Mouse (Mus musculus) cerebellum, postnatal 25 days (tissue): ENCODE measurements at regions not wholly inside any gene's neighbourhood (a gene's known extent, or its start where the extent isn't known, plus 50 kb on each side); places are given as distances from the start of the nearest gene placed in this dataset.

Experiments
- DNase-seq, 2 experiments: peaks; one replicate each; pipeline ENCODE4 v3.0.0; 2021; ENCODE audit warnings: mixed read lengths in 2 of 2

GRCm38 (mm10) chr6:99936716-99937115 lies 210.5 kb upstream of the Prok2 start:
- no peak for DNase-seq

- DNase-seq = no peak
Observed at GRCm38 (mm10) chr6:99935373-99935772, 209.2 kb upstream of the Prok2 start.

- peak; percentile 28 to 53 for DNase-seq
Observed at GRCm38 (mm10) chr6:99934394-99934793, 208.2 kb upstream of the Prok2 start.

GRCm38 (mm10) chr6:99933404-99933803 lies 207.2 kb upstream of the Prok2 start:
- no peak for DNase-seq

- DNase-seq = no peak
Observed at GRCm38 (mm10) chr6:99932923-99933322, 206.7 kb upstream of the Prok2 start.

- no peak for DNase-seq
Observed at GRCm38 (mm10) chr6:99932405-99932804, 206.2 kb upstream of the Prok2 start.

- no peak for DNase-seq
Observed at GRCm38 (mm10) chr6:99931588-99931987, 205.4 kb upstream of the Prok2 start.

GRCm38 (mm10) chr6:99930316-99930715 lies 204.1 kb upstream of the Prok2 start:
- DNase-seq = no peak

GRCm38 (mm10) chr6:99927933-99928555 lies 201.9 kb upstream of the Prok2 start:
- no peak for DNase-seq

- DNase-seq = no peak
Observed at GRCm38 (mm10) chr6:99924181-99924580, 198.0 kb upstream of the Prok2 start.

GRCm38 (mm10) chr6:99921966-99922365 lies 195.8 kb upstream of the Prok2 start:
- no peak for DNase-seq

- DNase-seq = no peak
Observed at GRCm38 (mm10) chr6:99919816-99920562, 193.8 kb upstream of the Prok2 start.

- DNase-seq = no peak
Observed at GRCm38 (mm10) chr6:99918351-99918750, 192.2 kb upstream of the Prok2 start.

- DNase-seq = no peak
Observed at GRCm38 (mm10) chr6:99909921-99910320, 183.7 kb upstream of the Prok2 start.

GRCm38 (mm10) chr6:99909459-99909858 lies 183.3 kb upstream of the Prok2 start:
- DNase-seq = peak in 1 of 2 experiments; percentile 55

GRCm38 (mm10) chr6:99908066-99908465 lies 181.9 kb upstream of the Prok2 start:
- DNase-seq = no peak

GRCm38 (mm10) chr6:99905194-99905593 lies 179.0 kb upstream of the Prok2 start:
- DNase-seq = no peak

GRCm38 (mm10) chr6:99904607-99905006 lies 178.4 kb upstream of the Prok2 start:
- DNase-seq = no peak

- peak; percentile 81 to 90 for DNase-seq
Observed at GRCm38 (mm10) chr6:99904044-99904443, 177.9 kb upstream of the Prok2 start.

- no peak for DNase-seq
Observed at GRCm38 (mm10) chr6:99901564-99901963, 175.4 kb upstream of the Prok2 start.

- DNase-seq = no peak
Observed at GRCm38 (mm10) chr6:99901146-99901545, 175.0 kb upstream of the Prok2 start.

- DNase-seq = no peak
Observed at GRCm38 (mm10) chr6:99899704-99900103, 173.5 kb upstream of the Prok2 start.

GRCm38 (mm10) chr6:99898077-99898476 lies 171.9 kb upstream of the Prok2 start:
- DNase-seq = no peak

GRCm38 (mm10) chr6:99895558-99895957 lies 169.4 kb upstream of the Prok2 start:
- DNase-seq = no peak

GRCm38 (mm10) chr6:99893936-99894335 lies 167.7 kb upstream of the Prok2 start:
- DNase-seq = no peak
